Mouse (Mus musculus): Measurements from ENCODE around the gene Scgb1b24. TPM values are rescaled to one million over a fixed set of nuclear protein-coding genes. Genes with fewer than 3 reads are reported as not detected.

Scgb1b24 gene
- not detected for total RNA-seq (2021)
- long read RNA-seq, experiment 1 = 0 reads
- long read RNA-seq, experiment 2 = 0 reads

DNA sequence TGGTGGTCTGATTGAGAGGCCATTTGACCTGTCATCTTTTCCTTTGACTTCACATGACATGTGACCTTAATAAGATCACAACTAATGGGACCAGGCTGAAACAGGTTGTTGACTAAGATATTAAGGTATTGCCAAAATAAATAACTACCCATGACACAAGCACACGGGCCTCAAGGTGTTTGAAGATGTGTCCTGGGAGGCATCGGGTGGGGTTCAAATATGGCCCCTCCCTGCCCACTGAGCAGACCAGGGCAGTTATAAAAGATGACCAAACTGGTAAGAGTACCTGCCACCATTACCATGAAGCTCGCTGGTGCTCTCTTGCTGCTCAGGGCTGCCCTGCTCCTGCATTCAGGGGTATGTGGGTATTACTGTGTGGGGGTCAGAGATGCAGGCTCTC lies at the start of gene Scgb1b24:
Gene Scgb1b24 (plus strand): TSS at position 301 of the 400 bp plus-strand sequence.
- DNase-seq = no peak

DNA sequence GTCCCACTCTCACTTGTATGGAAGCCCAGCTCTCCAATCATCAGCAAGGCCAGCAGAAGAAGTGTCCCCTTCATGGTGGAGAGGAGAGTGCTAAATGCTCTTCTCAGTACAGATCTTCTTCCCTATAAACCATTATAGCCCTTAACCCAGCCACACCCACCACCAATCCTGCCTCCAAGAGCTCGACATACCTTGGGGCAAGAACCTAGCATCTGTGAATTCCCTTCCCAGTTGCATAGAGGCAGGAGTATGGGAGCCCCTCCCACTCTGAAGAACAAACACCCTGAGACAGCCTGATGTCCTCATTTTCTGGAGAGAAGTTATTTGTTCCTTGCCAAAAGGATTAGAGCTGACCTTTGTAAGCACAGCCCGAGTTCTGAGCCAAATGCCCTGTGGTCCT lies 4.4 kb upstream of the Scgb1b24 start, which contains the start of gene Scgb2b24:
Gene Scgb2b24 (minus strand): TSS at position 101 of the 400 bp plus-strand sequence.
- no peak for DNase-seq

Other genes starting within 250 kb of the Scgb1b24 start
- gene Scgb2b21, start 223.3 kb upstream of the Scgb1b24 start, total RNA-seq (2021) = not detected
- gene Scgb2b24, start 4.5 kb upstream of the Scgb1b24 start, total RNA-seq (2021) = not detected
- not detected for gene Scgb2b26, start 201.2 kb downstream of the Scgb1b24 start, total RNA-seq (2021)